Mouse (Mus musculus): ENCODE measurements around the gene 4931406C07Rik.
"Not testable (repeated sequence)": the region's sequence is repeated elsewhere in the genome, so short reads cannot be mapped to it uniquely, and the experiment has no call there.

4931406C07Rik gene

GRCm38 (mm10) chr9:15306398-15307119, at the start of gene 4931406C07Rik:
Gene 4931406C07Rik (minus strand): TSS chr9:15306448.
- no peak for DNase-seq

DNA sequence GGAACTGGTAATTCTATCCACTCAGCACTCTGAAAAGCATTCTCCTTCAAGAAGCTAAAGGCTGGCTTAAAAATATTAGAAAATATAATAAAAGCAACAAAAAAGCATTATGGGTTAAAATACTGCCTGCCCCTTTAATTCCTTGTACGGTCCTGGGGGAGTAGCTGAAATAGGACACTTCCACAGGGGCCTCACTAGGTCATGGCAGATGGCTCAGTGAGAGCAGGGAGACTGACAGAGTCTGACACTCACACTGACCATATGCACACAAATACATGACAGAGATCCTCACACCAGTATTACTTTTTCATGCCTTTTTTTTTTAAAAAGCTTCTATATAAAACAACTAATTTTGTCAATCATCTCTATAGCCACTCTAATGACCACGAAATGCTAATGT, 43.7 kb upstream of the 4931406C07Rik start:
- DNase-seq = no peak

DNA sequence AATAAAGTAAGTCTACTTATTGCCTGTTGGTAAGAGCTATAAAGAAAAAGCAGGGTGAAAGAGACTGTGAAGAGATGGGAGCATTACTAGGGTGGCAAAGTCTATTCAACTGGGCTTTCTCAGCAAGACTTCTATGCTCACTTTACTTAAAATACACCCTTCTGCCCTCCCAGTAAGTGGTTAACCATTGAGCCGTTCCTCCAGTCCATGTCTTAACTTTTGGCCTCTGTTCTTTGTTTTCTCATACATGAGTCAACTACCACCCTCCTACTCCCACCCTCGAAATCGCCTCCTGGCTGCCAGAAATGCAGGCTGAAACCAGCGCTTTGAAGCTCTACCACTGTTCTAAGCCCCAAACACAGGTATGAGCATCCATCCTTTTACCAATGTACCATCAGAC, 31.5 kb upstream of the 4931406C07Rik start:
- DNase-seq = no peak

- no peak for DNase-seq
Observed at GRCm38 (mm10) chr9:15318170-15318742, 12.0 kb upstream of the 4931406C07Rik start.

DNA sequence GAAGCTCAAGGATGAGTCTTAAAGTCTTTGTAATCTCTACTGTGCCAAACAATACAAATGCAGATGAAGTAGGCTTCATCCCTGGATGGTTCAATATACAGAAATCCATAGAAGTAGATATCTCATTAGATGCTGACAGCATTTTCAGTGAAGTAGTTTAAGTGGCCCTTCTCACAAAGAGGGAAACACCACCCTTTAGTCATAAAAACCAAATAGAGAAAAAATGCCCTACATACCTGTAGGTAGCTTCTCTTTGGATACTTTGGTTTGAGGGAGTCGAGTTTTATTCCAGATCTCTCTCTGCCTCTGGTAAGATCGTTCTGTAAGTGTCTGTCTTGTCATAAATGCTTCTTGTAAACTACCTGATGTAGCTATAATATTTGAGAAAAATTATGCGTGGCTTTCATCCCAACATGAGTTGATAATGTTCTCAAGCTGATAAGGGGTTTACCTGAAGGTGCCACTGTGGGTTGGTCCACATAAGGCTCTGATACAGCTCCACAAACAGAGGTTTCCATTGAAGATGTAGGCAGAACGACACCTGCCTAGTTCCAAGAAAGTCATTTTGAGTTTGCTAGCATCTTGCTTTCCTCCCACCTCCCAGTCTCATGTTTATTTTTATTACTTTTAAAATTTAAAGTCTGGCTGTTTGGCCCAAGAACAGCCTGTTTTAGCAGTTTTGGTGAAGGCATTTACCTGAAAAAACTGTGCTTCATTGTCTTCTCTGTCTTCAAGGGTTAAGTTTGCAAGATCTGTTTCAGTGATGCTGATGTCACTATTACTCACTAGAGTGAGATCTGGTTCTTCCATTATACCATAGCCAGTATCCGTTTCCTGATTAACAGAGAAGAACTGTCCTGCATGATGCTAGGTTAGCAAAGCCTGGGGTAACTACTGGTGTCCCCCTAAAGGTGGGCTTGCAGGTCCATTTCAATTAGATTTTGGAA, 11.2 kb upstream of the 4931406C07Rik start:
- no peak for DNase-seq

- not testable (repeated sequence) for DNase-seq
Observed at GRCm38 (mm10) chr9:15316296-15316695, 10.0 kb upstream of the 4931406C07Rik start.

GRCm38 (mm10) chr9:15314619-15315018, 8.4 kb upstream of the 4931406C07Rik start:
- no peak for DNase-seq

GRCm38 (mm10) chr9:15313633-15314032, 7.4 kb upstream of the 4931406C07Rik start:
- no peak for DNase-seq

GRCm38 (mm10) chr9:15312054-15312735, 5.9 kb upstream of the 4931406C07Rik start:
- DNase-seq = peak in 1 of 2 experiments; percentile 8

- DNase-seq = no peak
Observed at GRCm38 (mm10) chr9:15310179-15310578, 3.9 kb upstream of the 4931406C07Rik start.

DNA sequence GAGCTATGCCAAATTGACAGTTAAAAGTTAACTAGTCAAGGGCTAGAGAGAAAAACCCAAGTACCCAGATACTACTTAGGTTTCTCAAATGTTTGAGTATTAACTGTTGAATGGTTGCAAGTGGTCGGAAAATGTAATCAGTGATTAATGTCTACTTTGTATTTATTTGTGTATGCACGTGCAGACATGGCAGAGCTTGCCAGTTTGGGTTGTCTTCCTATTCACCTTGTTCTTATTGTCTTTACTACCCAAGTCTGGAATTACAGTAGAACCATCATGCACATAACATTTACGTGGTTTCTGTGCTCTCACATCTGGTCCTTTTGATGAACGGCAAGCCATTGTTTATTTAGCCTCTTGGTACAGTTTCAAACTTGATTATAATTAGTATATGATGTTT, 3.2 kb upstream of the 4931406C07Rik start:
- DNase-seq = no peak

DNA sequence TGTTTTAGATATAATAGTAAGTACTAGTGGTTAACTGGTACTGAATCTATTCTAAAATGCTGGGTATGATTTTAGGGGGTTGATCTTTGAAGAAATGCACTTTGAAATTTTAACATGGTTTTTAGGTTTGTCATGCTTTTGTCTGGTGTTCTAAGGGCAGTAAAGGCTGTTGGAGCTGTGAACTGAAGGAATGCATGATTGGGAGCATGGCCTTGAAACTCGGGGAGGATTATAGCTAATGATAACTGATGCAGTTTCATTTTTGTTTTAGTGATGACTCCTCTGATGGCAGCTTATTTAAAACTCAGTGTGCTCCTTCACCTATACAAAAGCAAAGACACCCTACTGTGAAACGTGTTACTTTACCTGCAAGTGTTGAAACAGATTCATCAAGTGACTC, 2.0 kb upstream of the 4931406C07Rik start:
- DNase-seq = no peak

DNA sequence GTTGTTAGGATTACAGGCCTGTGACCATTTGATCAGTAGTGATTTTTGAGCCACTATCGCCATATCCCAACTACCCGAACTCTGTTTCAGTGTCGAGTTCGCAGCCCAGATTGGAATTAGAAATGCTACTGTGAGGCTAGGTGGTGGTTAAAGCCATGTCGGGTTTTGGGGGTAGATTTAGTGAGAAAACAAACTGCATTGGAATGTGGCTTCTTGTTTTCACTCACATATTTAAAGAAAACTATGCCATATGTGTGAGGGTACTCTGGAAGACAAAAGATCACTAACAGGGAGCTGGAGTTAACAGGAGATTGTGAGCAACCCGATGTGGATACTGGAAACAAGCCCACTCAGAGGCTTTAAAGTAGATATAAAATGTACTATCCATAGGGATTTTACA, 1.0 kb upstream of the 4931406C07Rik start:
- DNase-seq = no peak

DNA sequence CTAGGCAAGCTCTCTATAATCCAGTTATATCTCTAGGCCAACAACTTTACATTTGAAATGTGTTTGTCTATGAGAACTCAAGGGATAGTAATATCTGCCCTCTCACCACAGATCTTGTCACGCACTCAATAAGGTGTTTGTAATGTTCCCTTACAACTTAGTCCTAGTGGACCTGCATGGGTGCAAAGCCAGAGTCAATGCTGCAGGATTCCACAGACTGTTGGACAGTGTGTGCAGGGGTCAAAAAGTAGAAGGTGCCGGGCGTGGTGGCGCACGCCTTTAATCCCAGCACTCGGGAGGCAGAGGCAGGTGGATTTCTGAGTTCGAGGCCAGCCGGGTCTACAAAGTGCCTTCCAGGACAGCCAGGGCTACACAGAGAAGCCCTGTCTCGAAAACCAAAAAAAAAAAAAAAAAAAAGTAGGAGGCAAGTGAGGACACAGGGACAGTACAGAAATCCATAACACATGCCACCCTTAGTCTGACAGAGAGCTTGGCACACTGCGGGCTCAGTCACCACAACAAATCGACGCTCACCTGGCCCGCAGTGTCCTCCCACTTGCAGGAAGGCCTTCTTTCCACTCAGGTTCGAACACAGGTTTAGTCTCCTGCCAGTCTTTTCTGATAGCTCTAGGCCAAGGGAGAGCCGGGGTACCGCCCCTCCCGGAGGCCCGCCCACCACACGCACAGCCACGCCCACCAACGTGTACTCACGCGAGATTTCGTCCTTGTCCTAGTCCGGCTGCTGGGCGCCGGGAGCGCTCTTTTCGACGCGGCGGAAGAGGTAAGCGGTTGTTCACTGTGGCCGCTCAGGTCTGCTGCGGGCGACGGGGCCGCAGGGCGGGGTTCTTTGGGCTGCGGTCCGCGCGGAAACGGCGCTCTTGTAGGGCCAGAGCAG, 498 bp downstream of the 4931406C07Rik start, which contains the start of gene Taf1d:
Gene Taf1d, plus strand, starts transcription at position 712 of the 895 bp plus-strand sequence.
- peak; percentile 97 to 98 for DNase-seq

- DNase-seq = no peak
Observed at GRCm38 (mm10) chr9:15302881-15303280, 3.4 kb downstream of the 4931406C07Rik start.

DNA sequence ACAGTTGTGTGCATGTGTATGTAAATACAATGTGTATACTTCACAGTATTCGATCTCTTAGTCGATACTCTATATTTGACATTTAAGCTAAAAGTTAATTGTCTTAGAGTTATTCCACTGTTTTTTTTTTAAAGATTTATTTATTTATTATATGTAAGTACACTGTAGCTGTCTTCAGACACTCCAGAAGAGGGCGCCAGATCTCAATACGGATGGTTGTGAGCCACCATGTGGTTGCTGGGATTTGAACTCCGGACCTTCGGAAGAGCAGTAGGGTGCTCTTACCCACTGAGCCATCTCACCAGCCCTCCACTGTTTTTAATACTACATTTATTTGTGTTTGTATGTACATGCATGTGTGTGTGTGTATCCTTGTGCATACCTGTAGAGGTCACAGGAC, 4.2 kb downstream of the 4931406C07Rik start:
- DNase-seq = not testable (repeated sequence)

DNA sequence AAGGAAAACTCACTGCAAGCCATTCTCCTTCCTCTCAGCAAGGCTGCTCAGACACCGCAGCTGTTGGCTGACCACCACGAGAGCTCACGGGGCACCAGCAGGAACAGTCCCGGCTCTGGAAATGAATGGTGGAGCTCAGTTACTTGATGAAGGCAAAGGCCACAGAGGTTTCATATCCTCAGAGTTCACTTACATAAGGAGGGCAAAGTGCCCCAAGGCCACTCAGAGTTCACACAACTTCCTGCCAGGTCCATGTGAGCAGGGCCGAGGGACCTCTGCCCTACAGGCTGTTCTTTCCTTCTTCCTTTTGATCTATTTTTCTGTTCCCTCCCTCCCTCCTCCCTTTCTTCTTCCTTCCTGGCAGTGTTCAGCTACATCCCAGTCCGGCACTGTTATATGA, 4.8 kb downstream of the 4931406C07Rik start:
- DNase-seq = no peak

DNA sequence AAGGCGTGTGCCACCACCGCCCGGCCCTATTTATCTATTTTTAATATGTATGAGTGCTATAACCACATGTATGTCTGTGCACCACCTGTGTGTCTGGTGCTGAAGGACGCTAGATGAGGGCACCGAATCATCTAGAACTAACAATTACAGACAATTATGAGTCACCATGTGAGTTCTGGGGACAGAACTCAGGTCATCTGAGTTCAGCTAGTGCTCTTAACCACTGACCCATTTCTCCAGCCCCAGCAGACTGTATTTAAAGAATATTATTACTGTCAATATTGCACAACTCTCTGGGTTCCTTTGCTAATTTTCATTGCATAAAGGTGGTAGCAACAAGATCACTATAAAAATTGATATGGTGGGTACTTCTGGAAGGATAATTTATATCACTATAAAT, 6.2 kb downstream of the 4931406C07Rik start:
- DNase-seq = no peak

DNA sequence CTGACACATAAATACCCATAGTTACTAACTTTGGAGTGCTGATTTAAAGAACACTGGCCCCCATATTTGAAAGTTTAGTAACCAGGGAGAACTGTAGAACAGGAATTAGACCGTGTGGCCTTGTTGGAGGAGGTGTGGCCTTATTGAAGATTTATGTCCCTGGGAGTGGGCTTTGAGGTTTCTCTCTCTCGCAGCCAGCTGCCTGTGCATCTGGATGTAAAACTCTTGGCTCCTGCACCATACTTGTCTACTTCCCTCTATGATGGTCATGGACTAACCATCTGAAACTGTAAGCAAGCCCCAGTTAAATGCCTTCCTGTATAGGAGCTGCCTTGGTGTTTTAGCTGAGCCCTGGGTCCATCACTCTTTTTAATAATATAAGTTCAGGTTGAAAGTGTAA, 7.8 kb downstream of the 4931406C07Rik start:
- no peak for DNase-seq

- no peak for DNase-seq
Observed at GRCm38 (mm10) chr9:15297112-15297511, 9.1 kb downstream of the 4931406C07Rik start.

DNA sequence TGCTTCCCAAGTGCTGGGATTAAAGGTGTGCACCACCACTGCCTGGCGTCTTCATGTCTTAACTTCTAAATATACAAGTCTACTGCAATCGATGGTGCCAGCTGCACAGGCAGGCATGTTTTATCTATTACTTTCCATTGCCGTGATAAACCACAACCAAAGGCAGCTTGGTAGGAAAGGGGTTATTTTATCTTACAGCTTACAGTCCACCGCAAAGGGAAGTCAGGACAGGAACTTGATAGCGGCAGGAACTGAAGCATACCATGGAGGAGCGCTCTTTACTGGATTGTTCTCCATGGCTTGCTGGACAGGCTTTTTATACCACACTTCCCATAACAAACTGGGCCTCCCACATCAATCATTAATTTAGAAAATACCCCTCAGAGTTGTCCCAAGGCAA, 17.0 kb downstream of the 4931406C07Rik start:
- no peak for DNase-seq

DNA sequence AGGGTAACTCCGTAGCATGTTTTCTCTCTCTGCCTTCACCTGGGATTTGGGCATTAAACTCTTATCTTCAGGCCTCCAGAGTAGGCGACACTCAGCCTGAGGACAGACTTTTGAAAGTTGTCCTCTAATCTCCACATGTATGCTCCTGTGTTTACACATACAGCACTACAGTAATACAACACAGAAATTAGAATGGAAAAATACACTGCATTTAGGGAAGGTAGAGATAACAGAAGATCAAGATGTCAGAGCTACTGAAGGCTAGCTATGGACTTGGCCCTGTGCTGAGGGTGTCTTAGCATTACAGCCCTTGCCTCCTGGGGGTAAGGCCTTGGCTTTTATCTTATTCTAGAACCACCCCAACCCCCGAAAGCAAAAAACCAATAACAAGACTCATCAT, 17.8 kb downstream of the 4931406C07Rik start:
- no peak for DNase-seq
